Mouse (Mus musculus) kidney, postnatal 0 days (tissue): ENCODE results near the gene Rgs7. TPM values are rescaled to one million over a fixed set of nuclear protein-coding genes. Genes with fewer than 3 reads are reported as not detected.
A peak's percentile ranks its signal among the peaks of the same experiment; 100 is the strongest.

ENCODE experiments used
- ATAC-seq: fragments of 200-750 bp; cut with Nextera tagmentation; replicated peaks from 2 replicates; pipeline ENCODE4 v1.8.0; 2017; ENCODE audit warnings: low read depth, moderate number of reproducible peaks, moderate TSS enrichment, moderate library complexity; ENCODE audit not compliant: low FRiP score
- DNase-seq: peaks from one replicate; pipeline ENCODE4 v3.0.0-alpha.2; 2016; ENCODE audit warnings: low spot score
- H3K27ac ChIP-seq: fragments of 300-500 bp; sonication (generic); 2 replicates; pipeline ENCODE4 v1.5.1; 2014; ENCODE audit warnings: mild to moderate bottlenecking
- H3K27me3 ChIP-seq: fragments of 300-500 bp; sonication (generic); 2 replicates; pipeline ENCODE4 v1.6.1; 2014; ENCODE audit warnings: low read length, mixed read lengths; ENCODE audit not compliant: insufficient read depth
- H3K36me3 ChIP-seq: fragments of 300-500 bp; sonication (generic); 2 replicates; pipeline ENCODE4 v1.6.1; 2014; ENCODE audit warnings: low read length, mixed read lengths; ENCODE audit not compliant: insufficient read depth
- H3K4me1 ChIP-seq: fragments of 300-500 bp; sonication (generic); replicated peaks from 2 replicates; pipeline ENCODE4 v1.6.1; 2014; ENCODE audit warnings: antibody characterized with exemption, low read length, mixed read lengths; ENCODE audit not compliant: insufficient read depth
- H3K4me2 ChIP-seq: fragments of 300-500 bp; sonication (generic); 2 replicates; pipeline ENCODE4 v1.6.1; 2014; ENCODE audit warnings: mild to moderate bottlenecking, low read length, moderate library complexity, mixed read lengths
- H3K4me3 ChIP-seq: fragments of 300-500 bp; sonication (generic); replicated peaks from 2 replicates; pipeline ENCODE4 v1.5.1; 2014; ENCODE audit warnings: low read depth, low read length
- H3K9ac ChIP-seq: fragments of 300-500 bp; sonication (generic); 2 replicates; pipeline ENCODE4 v1.6.1; 2014; ENCODE audit warnings: low read depth, low read length
- H3K9me3 ChIP-seq: fragments of 300-500 bp; sonication (generic); replicated peaks from 2 replicates; pipeline ENCODE4 v1.6.1; 2016; ENCODE audit warnings: low read length, inconsistent platforms, mixed read lengths
- CTCF ChIP-seq: IDR thresholded peaks from 2 replicates; pipeline ENCODE4 v1.5.1; 2016; ENCODE audit warnings: antibody characterized with exemption, low read depth, mild to moderate bottlenecking, moderate library complexity
- WGBS: fragments of 180-500 bp; shearing (Covaris S2); extraction: QIAGEN DNeasy Blood & Tissue Kit; methylation state at CpG from one replicate; pipeline ENCODE4 v1.1.7; 2014; 5-methylcytosine and 5-hydroxymethylcytosine counted together
- polyA plus RNA-seq: library from polyadenylated mRNA; unstranded; fragments of >200 nt; fragmentation: Nextera tagmentation; extraction: Ambion mirVana; gene quantifications from 2 replicates; pipeline ENCODE4 v1.2.1, GENCODE M21; 2015

Rgs7 gene
- polyA plus RNA-seq, 1 experiment from 2014 or later, result 0.53 TPM

DNA sequence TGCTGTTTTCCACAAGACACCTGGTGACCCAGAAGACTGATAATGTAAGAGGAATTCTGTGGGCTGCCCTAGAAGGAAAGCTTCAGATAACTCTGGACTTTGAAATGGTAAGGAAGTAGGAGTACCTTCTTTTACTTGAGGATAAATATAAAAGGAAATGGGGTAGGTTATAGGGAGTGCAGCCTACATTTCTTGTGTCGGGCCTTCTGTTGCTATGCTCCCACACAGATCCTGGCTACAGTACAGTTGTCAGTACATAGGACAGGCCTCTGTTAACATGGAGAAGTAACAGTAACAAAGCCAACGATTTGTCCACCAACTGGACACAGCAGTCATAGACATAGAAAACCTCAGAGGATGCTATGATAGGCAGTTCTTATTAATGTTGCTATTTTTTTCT lies 307.1 kb downstream of the Rgs7 start:
- Histone ChIP-seq H3K4me1 (no peaks in the 10 kb centered on the region), H3K4me2 (no peak overlapping the region), H3K9ac (no peak overlapping the region), H3K27ac (no peak overlapping the region), H3K9me3 (no peaks in the 10 kb centered on the region), H3K4me3 (no peak overlapping the region), H3K36me3 (no peaks in the 10 kb centered on the region), H3K27me3 (no peaks in the 10 kb centered on the region)
- TF ChIP-seq CTCF, result no peak
- ATAC-seq, result no peak
- DNase-seq, result no peak
- WGBS, result 75% methylated on average over 2 of the region's 2 CpGs

DNA sequence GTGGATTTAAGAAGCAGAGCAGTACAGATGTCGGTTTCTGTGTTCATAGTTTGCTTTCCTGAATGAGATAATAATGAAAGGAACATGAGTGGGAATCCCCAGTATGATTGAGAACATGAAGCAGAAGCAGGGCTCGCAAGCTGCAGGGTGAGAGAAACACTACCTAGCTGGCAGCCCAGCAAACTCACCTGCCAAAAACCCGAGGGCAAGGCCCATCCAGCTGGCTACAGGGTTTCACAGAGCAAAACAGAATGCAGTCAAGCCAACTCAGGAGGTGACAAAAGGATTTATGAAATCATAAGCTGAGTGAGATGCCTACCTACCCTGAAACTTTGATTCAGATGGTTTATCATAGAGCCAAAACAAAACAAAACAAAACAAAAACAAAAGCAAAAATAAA lies 307.6 kb downstream of the Rgs7 start:
- WGBS, result 75% methylated on average over 3 of the region's 3 CpGs
- Histone ChIP-seq H3K4me3 (no peak overlapping the region), H3K4me2 (no peak overlapping the region), H3K4me1 (no peaks in the 10 kb centered on the region), H3K9me3 (no peaks in the 10 kb centered on the region), H3K36me3 (no peaks in the 10 kb centered on the region), H3K9ac (no peak overlapping the region), H3K27me3 (no peaks in the 10 kb centered on the region), H3K27ac (no peak overlapping the region)
- DNase-seq, result no peak
- ATAC-seq, result no peak
- no peak for TF ChIP-seq CTCF

DNA sequence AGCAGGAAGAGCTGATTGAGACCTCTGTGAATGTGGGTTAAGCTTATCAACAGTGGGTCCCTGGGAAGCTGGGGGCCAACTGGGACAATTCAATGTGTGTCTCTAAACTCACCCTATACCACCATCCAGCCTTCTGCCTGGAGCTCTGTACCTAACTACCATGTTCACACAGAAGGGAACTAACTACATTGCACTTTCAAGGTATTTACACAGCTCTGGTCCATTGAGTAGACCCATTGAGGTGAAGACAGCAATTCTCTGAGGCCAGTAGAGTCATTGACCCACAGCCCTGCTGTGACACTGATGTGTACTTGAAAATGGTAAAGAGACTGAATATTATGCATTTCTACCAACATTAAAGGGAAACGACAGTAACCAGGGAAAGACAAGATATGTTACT lies 313.6 kb downstream of the Rgs7 start:
- no peaks in the 10 kb centered on the region for H3K27me3 ChIP-seq
- no peak for TF ChIP-seq CTCF
- no peaks in the 10 kb centered on the region for H3K36me3 ChIP-seq
- no peaks in the 10 kb centered on the region for H3K4me1 ChIP-seq
- no peak overlapping the region for H3K4me3 ChIP-seq
- H3K4me2 ChIP-seq, result no peak overlapping the region
- no peak overlapping the region for H3K9ac ChIP-seq
- H3K27ac ChIP-seq, result no peak overlapping the region
- no peak for ATAC-seq
- WGBS, result 64% methylated on average over 1 of the region's 1 CpGs
- H3K9me3 ChIP-seq, result no peaks in the 10 kb centered on the region
- DNase-seq, result no peak

- no peak overlapping the region for H3K27ac ChIP-seq
- ATAC-seq, result no peak
- H3K9me3 ChIP-seq, result no peaks in the 10 kb centered on the region
- no peak overlapping the region for H3K4me3 ChIP-seq
- 57% methylated on average over 5 of the region's 5 CpGs for WGBS
- no peaks in the 10 kb centered on the region for H3K4me1 ChIP-seq
- no peak overlapping the region for H3K4me2 ChIP-seq
- TF ChIP-seq CTCF, result no peak
- no peak for DNase-seq
- H3K36me3 ChIP-seq, result no peaks in the 10 kb centered on the region
- no peak overlapping the region for H3K9ac ChIP-seq
- H3K27me3 ChIP-seq, result no peaks in the 10 kb centered on the region
Measured at GRCm38 (mm10) chr1:175174918-175175675, 317.2 kb downstream of the Rgs7 start.

DNA sequence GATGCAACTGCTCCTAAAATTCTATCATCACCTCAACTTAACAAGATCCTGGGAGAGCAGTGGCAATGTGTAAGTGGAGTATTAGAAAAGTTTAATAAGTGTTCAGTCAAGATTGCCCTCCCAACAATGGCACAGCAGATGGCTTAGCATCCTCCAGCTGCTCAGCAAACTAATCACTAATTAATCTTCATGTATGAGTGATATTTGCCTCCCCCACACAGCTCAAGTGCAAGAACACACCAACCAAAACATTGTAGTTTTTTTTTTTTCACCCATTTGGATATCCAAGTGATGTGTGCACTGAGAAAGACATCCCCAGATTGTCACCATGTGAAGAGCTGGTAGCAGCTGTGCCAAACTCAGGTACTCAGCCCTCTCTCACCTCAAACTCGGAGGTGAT lies 336.8 kb downstream of the Rgs7 start:
- no peak overlapping the region for H3K9ac ChIP-seq
- no peak for ATAC-seq
- WGBS, result 75% methylated on average over 1 of the region's 1 CpGs

GRCm38 (mm10) chr1:175143051-175143450 lies 349.2 kb downstream of the Rgs7 start:
- H3K9me3 ChIP-seq, result no peaks in the 10 kb centered on the region
- no peak overlapping the region for H3K4me2 ChIP-seq
- TF ChIP-seq CTCF, result no peak
- H3K4me3 ChIP-seq, result no peak overlapping the region
- H3K36me3 ChIP-seq, result no peaks in the 10 kb centered on the region
- no peak for DNase-seq
- no peak for ATAC-seq
- H3K27me3 ChIP-seq, result no peaks in the 10 kb centered on the region
- H3K27ac ChIP-seq, result no peak overlapping the region
- H3K9ac ChIP-seq, result no peak overlapping the region
- WGBS, result 75% methylated on average over 4 of the region's 4 CpGs
- H3K4me1 ChIP-seq, result no peaks in the 10 kb centered on the region

More for the DNA sequence above, 336.8 kb downstream of the Rgs7 start:
- Histone ChIP-seq H3K36me3 (no peaks in the 10 kb centered on the region), H3K4me2 (no peak overlapping the region), H3K4me1 (no peaks in the 10 kb centered on the region), H3K27me3 (no peaks in the 10 kb centered on the region), H3K9me3 (no peaks in the 10 kb centered on the region), H3K4me3 (no peak overlapping the region), H3K27ac (no peak overlapping the region)
- DNase-seq, result no peak
- TF ChIP-seq CTCF, result no peak

GRCm38 (mm10) chr1:175128525-175128924 lies 363.8 kb downstream of the Rgs7 start:
- WGBS, result 34% methylated on average over 2 of the region's 2 CpGs
- ATAC-seq (no peak), DNase-seq (peak; percentile 51)
- no peak for TF ChIP-seq CTCF
- H3K27ac ChIP-seq, result no peak overlapping the region
- H3K9me3 ChIP-seq, result no peaks in the 10 kb centered on the region
- no peaks in the 10 kb centered on the region for H3K4me1 ChIP-seq
- H3K9ac ChIP-seq, result no peak overlapping the region
- no peak overlapping the region for H3K4me2 ChIP-seq
- H3K27me3 ChIP-seq, result no peaks in the 10 kb centered on the region
- no peak overlapping the region for H3K4me3 ChIP-seq
- no peaks in the 10 kb centered on the region for H3K36me3 ChIP-seq
